Mouse (Mus musculus): Measurements from ENCODE around the gene Cfdp1. TPM values are rescaled to one million over a fixed set of nuclear protein-coding genes. Genes with fewer than 3 reads are reported as not detected.

The Cfdp1 gene
- polyA plus RNA-seq, 1 experiment from 2014 or later = 187 TPM

- no peaks in the 10 kb centered on the region for H3K27me3 ChIP-seq (replicated peaks)
- peak overlapping the region; percentile 90 for H3K27ac ChIP-seq
- H3K36me3 ChIP-seq = no peaks in the 10 kb centered on the region
- ATAC-seq = peak; percentile 55
- H3K9ac ChIP-seq = peak overlapping the region; percentile 74
- peak overlapping the region; percentile 81 for H3K4me2 ChIP-seq (replicated peaks)
- peak overlapping the region; percentile 72 for H3K4me3 ChIP-seq (replicated peaks)
- under 1% methylated on average over 37 of the region's 39 CpGs for WGBS
- no peaks in the 10 kb centered on the region for H3K9me3 ChIP-seq
- H3K4me1 ChIP-seq (replicated peaks) = peaks cover 92% of the 10 kb centered on the region
These were observed 122.7 kb downstream of the Cfdp1 start for GRCm38 (mm10) chr8:111731231-111731977.

DNA sequence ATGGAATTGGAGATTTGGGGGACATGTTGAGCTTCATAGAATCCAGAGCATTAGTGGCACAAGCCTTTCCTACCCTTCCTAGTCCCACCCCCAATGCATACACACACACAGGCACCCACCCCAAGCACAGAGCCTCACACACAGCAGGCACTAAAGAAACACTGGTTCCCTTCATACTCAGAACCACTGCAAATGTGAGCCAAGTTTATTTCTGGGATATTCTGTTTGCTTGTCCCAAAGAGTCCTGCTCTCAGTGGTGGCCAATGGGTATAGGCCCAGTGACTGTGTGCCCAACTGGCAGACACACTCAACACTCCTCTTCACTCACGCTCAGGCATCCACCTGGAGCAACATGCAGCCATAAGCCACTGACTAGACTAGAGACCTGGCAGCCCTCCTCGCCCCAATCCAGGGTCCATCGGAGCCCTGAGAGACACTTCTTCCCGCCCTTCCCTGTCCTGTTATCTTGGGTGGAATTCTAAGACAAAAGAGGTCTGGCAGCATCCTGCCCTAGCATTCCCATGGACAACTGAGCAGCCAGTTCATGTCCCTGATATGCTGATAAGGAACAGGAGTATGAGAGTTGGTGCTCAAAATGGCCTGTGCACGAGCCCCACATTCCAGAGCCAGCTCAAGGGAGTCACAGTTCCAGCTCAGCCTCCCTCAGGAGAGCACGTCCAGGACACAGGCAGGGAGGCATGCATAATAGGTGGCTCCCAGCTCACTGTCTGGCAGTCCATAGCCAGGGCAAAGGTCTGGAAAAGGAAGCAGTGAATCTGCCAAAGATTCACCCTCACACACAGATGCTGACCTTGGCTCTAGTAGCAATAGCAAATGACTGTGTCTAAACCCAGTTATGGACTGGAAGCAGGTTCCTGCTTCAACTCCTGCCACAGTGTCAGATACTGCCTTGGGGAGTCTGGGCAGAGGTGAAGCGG, 124.6 kb downstream of the Cfdp1 start:
- H3K9ac ChIP-seq = no peak overlapping the region
- 52% methylated on average over 7 of the region's 7 CpGs for WGBS
- no peak overlapping the region for H3K4me3 ChIP-seq (replicated peaks)
- 0 out of 2 replicates have a peak overlapping the region, but pooled peaks have one; percentile 9 for H3K27ac ChIP-seq
- no peaks in the 10 kb centered on the region for H3K36me3 ChIP-seq
- no peak for ATAC-seq
- no peaks in the 10 kb centered on the region for H3K9me3 ChIP-seq
- no peaks in the 10 kb centered on the region for H3K27me3 ChIP-seq (replicated peaks)
- peaks cover 85% of the 10 kb centered on the region for H3K4me1 ChIP-seq (replicated peaks)
- peak overlapping the region; percentile 81 for H3K4me2 ChIP-seq (replicated peaks)

GRCm38 (mm10) chr8:111728481-111728880, 125.6 kb downstream of the Cfdp1 start:
- Histone ChIP-seq H3K36me3 (no peaks in the 10 kb centered on the region), H3K4me2 (replicated peaks) (peak overlapping the region; percentile 4), H3K4me3 (replicated peaks) (no peak overlapping the region), H3K9ac (no peak overlapping the region), H3K4me1 (replicated peaks) (peaks cover 77% of the 10 kb centered on the region), H3K9me3 (no peaks in the 10 kb centered on the region), H3K27me3 (replicated peaks) (no peaks in the 10 kb centered on the region), H3K27ac (no peak overlapping the region)
- 76% methylated on average over 5 of the region's 5 CpGs for WGBS
- ATAC-seq = no peak

GRCm38 (mm10) chr8:111727553-111727952, 126.5 kb downstream of the Cfdp1 start:
- no peak overlapping the region for H3K4me3 ChIP-seq (replicated peaks)
- no peaks in the 10 kb centered on the region for H3K9me3 ChIP-seq
- no peak overlapping the region for H3K9ac ChIP-seq
- ATAC-seq = no peak
- H3K27ac ChIP-seq = no peak overlapping the region
- H3K4me2 ChIP-seq (replicated peaks) = no peak overlapping the region
- H3K36me3 ChIP-seq = no peaks in the 10 kb centered on the region
- 51% methylated on average over 4 of the region's 4 CpGs for WGBS
- H3K4me1 ChIP-seq (replicated peaks) = peaks cover 68% of the 10 kb centered on the region
- H3K27me3 ChIP-seq (replicated peaks) = no peaks in the 10 kb centered on the region

- peak; percentile 60 for ATAC-seq
These were observed 127.8 kb downstream of the Cfdp1 start for GRCm38 (mm10) chr8:111726102-111726900.

GRCm38 (mm10) chr8:111725341-111725740, 128.8 kb downstream of the Cfdp1 start:
- H3K4me3 ChIP-seq (replicated peaks) = no peak overlapping the region
- peaks cover 8% of the 10 kb centered on the region; the same call in 1 of the 2 replicates for H3K36me3 ChIP-seq
- no peak overlapping the region for H3K9ac ChIP-seq
- H3K27ac ChIP-seq = no peak overlapping the region
- WGBS = 86% methylated on average over 6 of the region's 6 CpGs
- peaks cover 59% of the 10 kb centered on the region for H3K4me1 ChIP-seq (replicated peaks)
- H3K27me3 ChIP-seq (replicated peaks) = no peaks in the 10 kb centered on the region
- no peaks in the 10 kb centered on the region for H3K9me3 ChIP-seq
- H3K4me2 ChIP-seq (replicated peaks) = no peak overlapping the region
- no peak for ATAC-seq

More at GRCm38 (mm10) chr8:111726102-111726900, 127.8 kb downstream of the Cfdp1 start:
- H3K4me2 ChIP-seq (replicated peaks) = peak overlapping the region; percentile 26
- 0 out of 2 replicates have a peak overlapping the region, but pooled peaks have one; percentile 29 for H3K9ac ChIP-seq
- H3K4me3 ChIP-seq (replicated peaks) = no peak overlapping the region
- 46% methylated on average over 7 of the region's 7 CpGs for WGBS
- no peaks in the 10 kb centered on the region for H3K9me3 ChIP-seq
- H3K27ac ChIP-seq = peak overlapping the region; percentile 78
- no peaks in the 10 kb centered on the region for H3K36me3 ChIP-seq
- H3K27me3 ChIP-seq (replicated peaks) = no peaks in the 10 kb centered on the region
- H3K4me1 ChIP-seq (replicated peaks) = peaks cover 62% of the 10 kb centered on the region

DNA sequence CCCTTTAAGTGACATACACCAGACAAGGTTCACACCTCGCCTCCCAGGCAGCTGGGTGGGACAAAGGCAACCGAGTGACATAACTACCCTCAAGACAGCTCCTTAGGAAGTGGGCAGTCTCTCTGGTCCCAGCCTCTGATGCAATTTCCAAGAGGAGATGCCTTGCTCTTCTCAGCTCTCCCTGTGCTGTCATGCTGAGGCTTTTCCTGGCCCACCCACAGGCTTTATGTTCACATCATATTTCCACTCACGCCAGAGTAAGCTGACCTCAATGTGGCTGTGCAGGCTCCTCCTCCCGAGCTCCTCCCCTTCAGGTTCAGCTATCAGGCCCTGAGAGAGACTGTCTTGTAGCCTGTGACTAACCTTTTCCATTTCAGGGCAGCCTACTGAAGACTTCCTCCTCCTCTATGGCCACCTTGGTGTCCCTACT, 134.0 kb downstream of the Cfdp1 start:
- Histone ChIP-seq H3K27ac (no peak overlapping the region), H3K4me1 (replicated peaks) (peaks cover 50% of the 10 kb centered on the region), H3K9me3 (no peaks in the 10 kb centered on the region), H3K4me3 (replicated peaks) (no peak overlapping the region), H3K36me3 (peaks cover 21% of the 10 kb centered on the region), H3K4me2 (replicated peaks) (no peak overlapping the region), H3K9ac (no peak overlapping the region), H3K27me3 (replicated peaks) (no peaks in the 10 kb centered on the region)
- no peak for ATAC-seq
- WGBS = 45% methylated on average over 4 of the region's 4 CpGs

DNA sequence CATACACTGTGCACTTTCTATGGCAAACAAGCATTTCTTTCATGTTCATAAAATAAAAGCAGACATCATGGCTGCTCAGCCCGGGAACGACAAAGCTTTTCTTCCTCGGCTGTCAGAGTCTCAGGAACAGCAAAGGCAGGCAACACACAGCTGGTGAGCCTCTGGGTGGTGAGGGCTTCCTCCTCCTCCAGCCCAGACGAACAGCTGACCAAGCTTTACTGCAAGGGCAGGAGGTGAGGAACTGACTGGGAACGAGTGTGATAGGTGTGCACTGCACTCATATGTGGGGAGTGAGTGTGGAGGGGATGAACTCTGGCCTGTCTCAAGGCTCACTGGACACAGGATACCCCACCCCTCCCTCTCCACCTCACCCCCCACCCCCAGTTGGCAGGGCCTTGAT, 135.2 kb downstream of the Cfdp1 start:
- H3K4me1 ChIP-seq (replicated peaks) = peaks cover 46% of the 10 kb centered on the region
- no peaks in the 10 kb centered on the region for H3K27me3 ChIP-seq (replicated peaks)
- WGBS = 39% methylated on average over 5 of the region's 5 CpGs
- no peak for ATAC-seq
- no peaks in the 10 kb centered on the region for H3K9me3 ChIP-seq
- no peak overlapping the region for H3K4me2 ChIP-seq (replicated peaks)
- peaks cover 32% of the 10 kb centered on the region for H3K36me3 ChIP-seq
- H3K4me3 ChIP-seq (replicated peaks) = no peak overlapping the region
- peak overlapping the region; percentile 66 for H3K27ac ChIP-seq
- H3K9ac ChIP-seq = no peak overlapping the region

Other genes starting within 250 kb of the Cfdp1 start
- 1.6 and 1.8 TPM in 2 replicates for gene Ldhd, start 223.9 kb downstream of the Cfdp1 start, polyA plus RNA-seq (2015; fragmentation: Nextera tagmentation; extraction: Ambion mirVana)
- gene Zfp1, start 210.9 kb downstream of the Cfdp1 start, polyA plus RNA-seq (2015; fragmentation: Nextera tagmentation; extraction: Ambion mirVana) = 14.9 and 15.7 TPM in 2 replicates
- 1,145 and 3,143 TPM in 2 replicates for gene Ctrb1, start 163.3 kb downstream of the Cfdp1 start, polyA plus RNA-seq (2015; fragmentation: Nextera tagmentation; extraction: Ambion mirVana)
- gene Bcar1, start 110.5 kb downstream of the Cfdp1 start, polyA plus RNA-seq (2015; fragmentation: Nextera tagmentation; extraction: Ambion mirVana) = 40.8 and 44.2 TPM in 2 replicates
- 15.9 and 16.0 TPM in 2 replicates for gene Tmem170, start 22.5 kb upstream of the Cfdp1 start, polyA plus RNA-seq (2015; fragmentation: Nextera tagmentation; extraction: Ambion mirVana)
- 1.2 and 1.7 TPM in 2 replicates for gene Chst5, start 56.2 kb upstream of the Cfdp1 start, polyA plus RNA-seq (2015; fragmentation: Nextera tagmentation; extraction: Ambion mirVana)
- gene Tmem231, start 79.6 kb upstream of the Cfdp1 start, polyA plus RNA-seq (2015; fragmentation: Nextera tagmentation; extraction: Ambion mirVana) = 9.3 and 11.5 TPM in 2 replicates
- gene Gabarapl2, start 86.4 kb upstream of the Cfdp1 start, polyA plus RNA-seq (2015; fragmentation: Nextera tagmentation; extraction: Ambion mirVana) = 194 and 215 TPM in 2 replicates
- gene Adat1, start 138.0 kb upstream of the Cfdp1 start, polyA plus RNA-seq (2015; fragmentation: Nextera tagmentation; extraction: Ambion mirVana) = 7.7 and 8.3 TPM in 2 replicates
- 181 and 195 TPM in 2 replicates for gene Kars, start 157.0 kb upstream of the Cfdp1 start, polyA plus RNA-seq (2015; fragmentation: Nextera tagmentation; extraction: Ambion mirVana)
- 18.2 and 19.0 TPM in 2 replicates for gene Terf2ip, start 157.1 kb upstream of the Cfdp1 start, polyA plus RNA-seq (2015; fragmentation: Nextera tagmentation; extraction: Ambion mirVana)
- 0.57 and 0.63 TPM in 2 replicates for gene Gm6793, start 160.7 kb upstream of the Cfdp1 start, polyA plus RNA-seq (2015; fragmentation: Nextera tagmentation; extraction: Ambion mirVana)